ENCODE assay signal across 23 mouse cellular contexts in the genomic region with DNA sequence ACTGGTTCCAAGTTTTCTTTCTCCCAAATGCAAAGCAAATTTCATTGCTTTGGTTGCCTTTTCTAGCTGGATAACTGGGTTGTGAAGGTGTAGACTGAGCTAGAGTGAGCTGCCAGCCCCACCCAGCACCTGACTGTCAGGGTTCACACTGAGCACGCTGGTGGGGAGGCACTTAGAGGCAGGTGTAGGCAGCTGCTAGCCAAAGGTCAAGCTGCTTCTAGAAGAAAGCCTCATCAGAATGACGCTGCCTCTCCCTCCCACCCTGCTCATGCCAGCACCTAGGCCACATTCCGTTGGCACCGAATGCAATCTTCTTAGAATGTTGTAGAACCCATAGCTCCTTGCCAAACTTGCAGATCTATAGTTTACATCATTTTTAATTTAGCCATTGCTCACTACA. TPM values are rescaled to one million over a fixed set of nuclear protein-coding genes. Genes with fewer than 3 reads are reported as not detected.
DNase-seq lines count a peak whose midpoint lies in the region; ATAC-seq and TF ChIP-seq lines count a peak whose summit lies in the region.
"Had no signal": no experiment of that assay in that cellular context is flagged by ENCODE, and none has a peak within 500 bp of the region (broad histone marks: within the 10 kb centered on the region; RNA-seq: fewer than 3 reads in every experiment).

No protein-coding gene starts in this region.

- H3K27ac ChIP-seq in stomach, embryonic 15.5 days = no peak overlapping the region
- H3K27ac ChIP-seq in stomach, postnatal 0 days (replicated peaks) = no peak overlapping the region
- no peak overlapping the region for H3K27ac ChIP-seq in liver, embryonic 14.5 days
- H3K27ac ChIP-seq: embryonic facial prominence, embryonic 12.5 days; forebrain, embryonic 13.5 days; heart, embryonic 10.5 days; hindbrain, embryonic 10.5 days; hindbrain, postnatal 0 days; neural tube, embryonic 15.5 days had no signal

- no peak overlapping the region for H3K4me3 ChIP-seq in stomach, embryonic 15.5 days (replicated peaks)
- H3K4me3 ChIP-seq in stomach, postnatal 0 days (ENCODE audit: low read depth, low read length) = no peak overlapping the region
- H3K4me3 ChIP-seq in liver, embryonic 14.5 days (ENCODE audit: insufficient read depth in 1 of 2, low read depth in 2 of 2, low read length in 2 of 2) = peak overlapping the region in 1 of 2 experiments; percentile 25; a peak in 3 of 4 replicates
- H3K4me3 ChIP-seq: embryonic facial prominence, embryonic 12.5 days; forebrain, embryonic 13.5 days; heart, embryonic 10.5 days; hindbrain, embryonic 10.5 days; neural tube, embryonic 15.5 days had no signal

- WGBS in stomach, embryonic 15.5 days = 67% methylated on average over 4 of the region's 4 CpGs
- WGBS in stomach, postnatal 0 days = 69% methylated on average over 4 of the region's 4 CpGs
- 58% methylated on average over 4 of the region's 4 CpGs for WGBS in liver, embryonic 14.5 days (ENCODE audit: insufficient replicate concordance)

- no peak overlapping the region for H3K9ac ChIP-seq in stomach, embryonic 15.5 days
- no peak overlapping the region for H3K9ac ChIP-seq in stomach, postnatal 0 days (ENCODE audit: low read length)
- no peak overlapping the region for H3K9ac ChIP-seq in liver, embryonic 14.5 days (replicated peaks)
- H3K9ac ChIP-seq: embryonic facial prominence, embryonic 12.5 days; forebrain, embryonic 13.5 days; neural tube, embryonic 15.5 days had no signal

- no peaks in the 10 kb centered on the region for H3K36me3 ChIP-seq in stomach, embryonic 15.5 days
- H3K36me3 ChIP-seq in stomach, postnatal 0 days (ENCODE audit: control insufficient read depth, insufficient read depth, low read length) = no peaks in the 10 kb centered on the region
- H3K36me3 ChIP-seq in liver, embryonic 14.5 days (replicated peaks; ENCODE audit: control insufficient read depth, insufficient read depth, low read depth) = no peaks in the 10 kb centered on the region
- H3K36me3 ChIP-seq: embryonic facial prominence, embryonic 12.5 days; heart, embryonic 10.5 days; hindbrain, embryonic 10.5 days; neural tube, embryonic 15.5 days had no signal

- peak; percentile 39; the same call in 1 of the 2 replicates for ATAC-seq in stomach, embryonic 15.5 days (ENCODE audit: insufficient read depth, low FRiP score, low read depth)
- ATAC-seq in stomach, postnatal 0 days (ENCODE audit: low FRiP score, low TSS enrichment) = no peak
- no peak for ATAC-seq in liver, embryonic 14.5 days (ENCODE audit: insufficient read depth)
- ATAC-seq: forebrain, embryonic 13.5 days; hindbrain, postnatal 0 days; midbrain, embryonic 16.5 days had no signal

- no peaks in the 10 kb centered on the region for H3K27me3 ChIP-seq in stomach, embryonic 15.5 days (replicated peaks)
- no peaks in the 10 kb centered on the region for H3K27me3 ChIP-seq in stomach, postnatal 0 days (ENCODE audit: control insufficient read depth, insufficient read depth, low read length)
- no peaks in the 10 kb centered on the region for H3K27me3 ChIP-seq in liver, embryonic 14.5 days (ENCODE audit: control insufficient read depth, insufficient read depth, low read length)
- H3K27me3 ChIP-seq: embryonic facial prominence, embryonic 12.5 days; forebrain, embryonic 13.5 days; neural tube, embryonic 15.5 days had no signal

- 0 out of 2 replicates have a peak, but pooled peaks cover 4% of the 10 kb centered on the region for H3K4me1 ChIP-seq in stomach, embryonic 15.5 days
- H3K4me1 ChIP-seq in stomach, postnatal 0 days (replicated peaks; ENCODE audit: control insufficient read depth, insufficient read depth) = no peaks in the 10 kb centered on the region
- H3K4me1 ChIP-seq in liver, embryonic 14.5 days (replicated peaks; ENCODE audit: control insufficient read depth in 2 of 2, insufficient read depth in 2 of 2, low read length in 1 of 2) = peaks cover 0 to 8% of the 10 kb centered on the region in 2 experiments; a peak in 2 of 4 replicates
- H3K4me1 ChIP-seq: embryonic facial prominence, embryonic 12.5 days; heart, embryonic 10.5 days had no signal

- TF ChIP-seq EP300 in stomach, postnatal 0 days (optimal IDR thresholded peaks at IDR 0.05) = no peak
- TF ChIP-seq EP300 in liver, embryonic 14.5 days (IDR thresholded peaks at IDR 0.05; ENCODE audit: low read depth) = no peak

- H3K4me2 ChIP-seq in stomach, embryonic 15.5 days = no peak overlapping the region
- H3K4me2 ChIP-seq in stomach, postnatal 0 days (replicated peaks; ENCODE audit: low read depth) = no peak overlapping the region
- peak overlapping the region; percentile 46 for H3K4me2 ChIP-seq in liver, embryonic 14.5 days (ENCODE audit: low read depth)
- H3K4me2 ChIP-seq: embryonic facial prominence, embryonic 12.5 days; forebrain, embryonic 13.5 days; neural tube, embryonic 15.5 days had no signal

- no peaks in the 10 kb centered on the region for H3K9me3 ChIP-seq in stomach, embryonic 15.5 days
- no peaks in the 10 kb centered on the region for H3K9me3 ChIP-seq in stomach, postnatal 0 days (ENCODE audit: control insufficient read depth, low read length)
- no peaks in the 10 kb centered on the region for H3K9me3 ChIP-seq in liver, embryonic 14.5 days (ENCODE audit: control insufficient read depth, low read length)
- H3K9me3 ChIP-seq: embryonic facial prominence, embryonic 12.5 days; forebrain, embryonic 13.5 days; heart, embryonic 10.5 days; hindbrain, embryonic 10.5 days; neural tube, embryonic 15.5 days had no signal

- TF ChIP-seq CTCF in stomach, postnatal 0 days (IDR thresholded peaks at IDR 0.05; ENCODE audit: low read depth) = no peak
- no peak for TF ChIP-seq CTCF in liver, embryonic 14.5 days (IDR thresholded peaks at IDR 0.05; ENCODE audit: low read depth)

- DNase-seq in stomach, postnatal 0 days (ENCODE audit: low spot score) = no peak
- peak; percentile 69 for DNase-seq in kidney, postnatal 14 days
- DNase-seq in liver, embryonic 14.5 days (ENCODE audit: low read depth in 3 of 3, low spot score in 3 of 3) = no peak
- no peak for DNase-seq in frontal cortex, adult 2 months (ENCODE audit: extremely low spot score in 1 of 2, low spot score in 1 of 2)
- DNase-seq in gastrocnemius, adult 18-20 months (ENCODE audit: low spot score) = no peak
- no peak for DNase-seq in heart, adult 18-20 months
- DNase-seq: adrenal gland, postnatal 14 days; cerebellum, adult 9-11 months; left cerebral cortex, postnatal 4 days; lung, adult 18-20 months; right cerebral cortex, postnatal 14 days; thymus, postnatal 25 days had no signal

RNA-seq across cellular contexts. Expression of gene Spp2, which starts 1.6 kb away (rescaled TPM):
- polyA plus RNA-seq in stomach, embryonic 15.5 days (2015; fragmentation: Nextera tagmentation; extraction: Ambion mirVana) = 10.1 and 21.7 TPM in 2 replicates
- 0.93 and 1.8 TPM in 2 replicates for polyA plus RNA-seq in stomach, postnatal 0 days (2015; fragmentation: Nextera tagmentation; extraction: Ambion mirVana)
- polyA plus RNA-seq in liver, embryonic 14.5 days (2012; rRNA removed) = 158 and 168 TPM in 2 replicates
- polyA plus RNA-seq in liver, embryonic 14.5 days (2014; fragmentation: Nextera tagmentation; extraction: Ambion mirVana) = 329 and 371 TPM in 2 replicates
- polyA plus RNA-seq in frontal cortex, adult 2 months (2012; rRNA removed) = 1.4 TPM in 2 replicates
- total RNA-seq in gastrocnemius, adult 18-20 months (2021) = not detected
- not detected for total RNA-seq in heart, adult 18-20 months (2021)
- total RNA-seq: CH12.LX; hindbrain, postnatal 0 days; MEL had no signal
- polyA plus RNA-seq: embryonic facial prominence, embryonic 12.5 days; erythroblast, embryonic 14.5 days; forebrain, embryonic 13.5 days; hindbrain, embryonic 10.5 days; neural tube, embryonic 15.5 days had no signal
